Mouse (Mus musculus): ENCODE results near the gene Plbd1.
A peak's percentile ranks its signal among the peaks of the same experiment; 100 is the strongest.

Gene Plbd1

DNA sequence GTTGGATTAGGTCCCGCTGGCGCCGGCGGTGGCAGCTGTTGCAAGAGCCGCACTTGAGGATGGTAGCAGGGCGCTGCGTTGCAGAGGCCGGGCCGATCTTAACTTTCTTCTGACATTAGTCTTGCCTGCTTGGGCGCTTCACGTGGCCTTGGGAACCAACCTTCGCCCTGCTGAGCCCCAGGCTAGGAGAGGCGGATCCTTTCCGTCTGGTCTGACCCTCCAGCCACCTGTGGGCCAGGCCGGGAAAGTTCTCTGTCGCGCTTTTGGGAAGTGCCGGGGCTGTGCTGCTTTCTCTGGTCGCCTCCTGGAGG lies at the start of gene Plbd1:
Gene Plbd1 (minus strand): TSS at position 223 of the 311 bp plus-strand sequence.
- no peak for DNase-seq

DNA sequence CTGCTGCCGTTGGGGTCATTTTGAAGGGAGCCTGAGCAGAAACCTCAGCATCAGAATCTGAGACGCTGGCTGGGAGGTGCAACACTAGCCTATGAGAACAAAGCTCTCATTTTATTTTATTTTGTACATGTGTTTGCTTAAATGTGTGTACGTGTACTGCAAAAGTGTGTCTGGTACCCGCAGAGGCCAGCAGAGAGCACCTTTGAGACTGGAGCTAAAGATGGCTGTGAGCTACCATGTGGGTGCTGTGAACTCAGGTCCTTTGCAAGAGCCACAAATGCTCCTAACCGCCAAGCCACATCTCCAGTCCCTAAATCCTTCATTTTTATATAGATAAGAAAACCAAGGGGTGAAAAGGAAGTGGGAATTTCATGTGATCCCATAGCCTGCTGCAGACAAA lies 48.7 kb upstream of the Plbd1 start:
- DNase-seq = peak; percentile 13

DNA sequence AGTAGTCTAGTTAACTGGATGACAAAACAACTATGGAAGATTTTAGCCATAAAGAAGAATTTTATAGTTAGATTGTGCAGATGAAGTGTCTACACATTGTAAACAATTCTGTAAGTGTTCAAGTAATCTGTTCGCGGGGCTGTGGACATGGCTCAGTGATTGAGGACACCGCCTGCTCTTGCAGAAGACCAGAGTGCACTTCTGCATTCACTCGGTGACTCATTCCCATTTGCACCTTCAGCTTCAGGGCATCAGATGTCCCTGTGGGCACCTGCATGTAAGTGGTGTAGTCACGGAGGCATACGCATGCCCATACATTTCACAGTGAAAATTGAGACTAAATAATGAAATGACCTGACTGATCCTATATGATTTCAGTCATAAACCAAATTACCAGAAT lies 46.9 kb upstream of the Plbd1 start:
- DNase-seq = no peak

DNA sequence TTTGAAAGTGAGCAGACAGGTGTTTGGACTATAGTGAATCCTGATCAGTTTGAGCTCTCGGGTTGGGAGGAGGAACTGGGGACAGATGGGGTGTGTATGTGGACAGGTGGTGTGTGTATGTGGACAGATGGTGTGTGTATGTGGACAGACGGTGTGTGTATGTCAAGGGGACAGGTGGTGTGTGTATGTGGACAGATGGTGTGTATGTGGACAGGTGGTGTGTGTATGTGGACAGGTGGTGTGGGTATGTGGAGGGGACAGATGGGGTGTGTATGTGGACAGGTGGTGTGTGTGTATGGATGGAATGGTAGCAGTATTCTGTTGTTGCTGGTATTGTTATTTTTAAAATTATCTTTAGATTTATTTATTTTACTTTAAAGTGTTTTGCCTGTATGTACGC lies 40.1 kb upstream of the Plbd1 start:
- DNase-seq = no peak

DNA sequence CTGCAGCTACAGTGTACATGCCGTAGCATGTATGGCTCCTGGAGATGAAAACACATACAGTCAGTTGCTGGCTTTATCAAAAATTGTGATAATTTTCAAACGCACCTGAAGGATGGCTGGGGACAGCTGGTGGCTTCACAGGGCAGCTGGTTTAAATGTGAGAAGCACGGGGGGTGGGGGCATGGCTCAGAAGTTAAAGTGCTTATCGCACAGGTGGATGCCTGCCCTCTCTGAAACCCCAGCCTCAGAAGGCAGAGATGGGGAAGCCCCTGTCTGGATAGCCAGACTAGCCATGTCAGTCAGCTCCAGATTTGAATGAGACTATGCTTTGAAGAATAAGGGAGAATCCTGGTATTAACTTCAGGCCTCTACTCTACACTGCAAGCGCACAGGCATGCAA lies 39.5 kb upstream of the Plbd1 start:
- no peak for DNase-seq

DNA sequence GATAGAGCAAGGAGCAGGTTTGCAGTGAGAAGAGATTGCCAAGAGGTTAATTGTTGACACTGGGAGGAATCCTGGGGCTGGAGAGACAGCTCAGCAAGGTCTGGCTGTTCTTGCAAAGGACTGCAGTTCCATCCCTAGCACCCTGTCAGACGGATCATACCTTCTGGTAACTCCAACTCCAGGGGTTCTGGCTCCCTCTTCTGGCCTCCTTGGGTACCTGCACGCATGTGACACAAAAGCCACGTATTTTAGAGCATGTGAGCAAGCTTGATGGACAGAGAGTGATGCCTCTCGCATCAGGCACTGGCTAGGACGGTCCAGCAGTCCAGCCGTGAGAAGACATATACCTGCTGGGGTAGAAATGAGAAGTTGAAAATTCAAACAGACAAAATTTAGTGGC lies 29.6 kb upstream of the Plbd1 start:
- DNase-seq = peak; percentile 10

DNA sequence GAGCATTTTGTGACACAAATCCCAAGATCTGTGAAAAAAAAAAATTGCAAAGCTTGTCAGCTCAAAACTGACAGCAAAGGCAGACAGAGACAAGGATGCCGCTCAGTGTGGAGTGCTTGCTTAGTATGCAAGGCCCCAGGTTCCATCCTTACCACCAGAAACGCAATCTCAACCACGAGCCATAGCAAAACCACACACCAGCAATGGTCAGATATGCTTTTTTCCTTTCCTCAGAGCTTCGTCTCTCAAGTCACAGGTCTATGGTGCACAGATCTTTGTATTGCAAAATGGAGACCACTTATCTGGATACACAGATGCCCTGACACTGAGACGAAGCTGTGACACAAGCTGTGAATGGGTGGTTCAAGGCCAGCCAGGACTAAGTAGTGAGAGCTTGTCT lies 28.8 kb upstream of the Plbd1 start:
- DNase-seq = no peak

DNA sequence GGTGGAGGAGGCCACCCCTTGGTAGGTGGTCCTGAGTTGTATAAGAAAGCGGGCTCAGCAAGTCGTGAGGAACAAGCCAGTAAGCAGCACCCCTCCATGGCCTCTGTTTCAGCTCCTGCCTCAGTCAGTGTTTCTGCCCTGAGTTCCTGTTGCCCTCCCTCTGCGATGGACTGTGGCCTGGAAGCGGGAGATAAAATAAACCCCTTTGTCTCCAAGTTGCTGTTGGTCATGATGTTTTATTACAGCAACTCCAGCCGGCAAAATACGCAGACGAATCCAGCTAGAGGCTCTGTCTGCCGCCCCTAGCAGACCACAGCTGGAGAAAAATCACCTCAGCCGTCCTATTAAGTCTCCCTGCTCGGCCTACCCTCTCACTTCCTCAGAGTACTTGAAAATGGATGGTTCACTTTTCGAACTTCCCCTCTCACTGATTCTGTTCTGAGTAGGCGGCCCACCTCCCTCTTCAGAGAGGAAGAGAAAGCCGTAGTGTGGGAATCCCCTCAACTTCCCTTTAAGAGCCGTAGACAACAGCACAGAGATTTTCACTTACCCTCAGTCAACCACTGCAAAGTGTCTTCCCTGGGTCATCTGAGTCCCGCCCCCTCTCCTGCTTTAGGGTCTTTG lies 28.2 kb upstream of the Plbd1 start:
- peak; percentile 27 for DNase-seq

DNA sequence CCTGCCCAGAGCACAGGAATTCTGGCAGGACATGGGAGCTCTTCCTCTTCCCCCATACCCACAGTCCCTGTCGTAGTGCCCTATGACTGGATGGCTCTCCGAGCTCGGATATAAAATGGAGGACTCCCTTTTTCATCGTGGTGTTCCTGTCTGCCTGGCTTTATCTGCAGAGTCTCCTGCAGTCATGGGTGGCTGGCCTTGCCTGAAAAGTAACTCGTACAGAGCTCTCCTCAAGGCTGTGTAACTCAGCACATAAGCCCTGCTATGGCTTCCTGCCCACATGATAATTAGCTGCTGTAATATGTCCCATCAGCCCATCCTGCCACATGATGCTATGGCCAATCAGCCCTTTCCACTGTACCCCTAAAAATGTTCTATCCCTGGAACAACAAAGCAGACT lies 23.7 kb upstream of the Plbd1 start:
- no peak for DNase-seq

DNA sequence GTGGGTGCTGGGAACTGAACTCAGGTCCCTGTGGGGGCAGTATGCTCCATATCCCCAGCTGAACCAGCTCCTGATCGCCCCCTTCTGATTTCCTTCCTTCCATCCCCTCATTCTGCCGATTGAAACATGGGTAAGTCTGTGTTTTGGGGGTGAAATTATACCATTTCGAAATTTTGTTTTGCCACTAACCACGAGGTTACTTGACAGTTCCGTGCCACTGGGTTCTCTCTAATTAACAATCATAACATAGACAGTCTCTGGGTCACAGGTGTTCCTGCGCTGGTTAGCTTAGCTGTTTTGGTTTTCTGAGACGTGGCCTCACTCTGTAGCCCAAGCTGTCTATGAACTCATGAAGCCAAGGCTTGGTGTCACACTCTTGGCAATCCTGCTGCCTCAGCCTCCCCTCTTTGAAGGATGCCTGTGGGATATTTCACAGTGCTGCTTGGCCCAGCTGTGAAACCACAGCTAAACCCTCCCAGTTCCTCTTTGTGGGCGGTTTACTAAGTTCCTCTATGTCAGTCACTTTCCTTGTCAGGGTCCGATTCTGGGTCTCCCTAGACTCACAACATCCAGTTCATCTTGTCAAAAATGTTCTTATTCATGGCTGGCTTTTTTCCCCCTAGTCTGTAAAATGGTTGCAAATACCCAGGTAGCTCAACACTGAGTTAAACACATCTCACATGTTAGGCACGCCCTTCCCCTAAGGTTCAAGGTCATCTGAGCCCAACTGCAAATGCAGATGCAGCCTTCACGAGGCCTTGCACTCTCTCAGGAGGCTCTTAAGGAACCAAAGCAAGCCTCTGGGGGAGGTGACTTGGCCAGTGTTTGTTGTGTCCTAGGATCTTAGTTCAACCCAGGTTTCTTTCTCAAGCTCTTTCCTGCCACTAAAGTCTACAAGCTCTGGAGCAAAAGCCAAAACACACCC lies 21.9 kb upstream of the Plbd1 start:
- peak; percentile 16 for DNase-seq

DNA sequence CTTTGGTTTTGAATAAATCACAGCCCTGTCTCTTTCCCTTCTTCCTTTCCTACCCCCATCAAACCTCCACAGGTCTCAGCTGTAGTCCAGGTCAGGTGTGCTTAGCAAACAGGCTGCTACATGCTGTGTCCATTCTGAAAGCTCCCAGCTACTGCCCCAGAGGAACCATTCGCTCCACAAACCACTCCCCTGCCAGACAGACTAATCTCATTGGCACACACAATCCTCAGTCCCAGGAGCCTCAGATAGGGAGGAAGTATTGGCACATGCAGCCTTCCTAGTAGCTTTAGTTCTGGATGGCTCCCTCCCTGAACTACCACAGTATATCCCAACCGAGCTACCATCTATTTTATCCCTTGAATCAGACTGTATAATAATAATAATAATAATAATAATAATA lies 17.7 kb upstream of the Plbd1 start:
- DNase-seq = no peak

DNA sequence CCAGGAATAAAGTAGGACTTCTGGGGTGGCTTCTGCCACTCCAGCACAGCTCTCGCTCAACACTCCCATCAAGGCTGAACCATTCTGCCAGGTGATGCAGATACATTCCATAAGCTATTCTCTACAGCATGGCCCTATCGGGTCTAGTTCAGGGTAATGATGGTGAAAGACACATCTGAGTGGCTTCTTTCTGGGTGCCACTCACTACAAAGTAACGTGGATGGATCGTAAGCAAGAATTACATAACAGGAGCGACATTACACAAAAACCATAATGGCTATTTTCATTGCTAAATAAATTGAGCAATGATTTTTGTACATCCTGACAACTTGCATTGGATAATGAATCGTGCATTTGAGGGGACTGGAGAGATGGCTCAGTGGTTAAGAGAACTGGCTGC lies 13.2 kb upstream of the Plbd1 start:
- DNase-seq = no peak

DNA sequence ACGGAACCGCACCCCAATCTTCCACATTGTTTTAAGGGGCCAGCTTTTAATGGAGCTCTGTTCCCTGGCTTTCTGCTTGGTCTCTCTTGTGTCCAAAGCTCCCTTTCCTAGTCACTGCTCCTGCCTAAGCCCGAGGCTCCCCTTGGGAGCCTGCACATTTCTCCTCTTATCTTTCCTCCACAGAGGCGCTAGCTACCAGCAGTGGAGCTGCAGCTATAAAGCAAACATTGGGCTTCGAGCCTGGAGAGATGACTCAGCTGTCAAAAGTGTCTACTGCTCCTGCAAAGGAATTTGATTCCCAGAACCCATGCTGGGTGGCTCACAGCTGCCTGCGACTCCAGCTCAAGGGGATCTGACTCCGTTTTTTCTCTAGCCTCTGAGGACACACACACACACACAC lies 10.7 kb upstream of the Plbd1 start:
- no peak for DNase-seq

DNA sequence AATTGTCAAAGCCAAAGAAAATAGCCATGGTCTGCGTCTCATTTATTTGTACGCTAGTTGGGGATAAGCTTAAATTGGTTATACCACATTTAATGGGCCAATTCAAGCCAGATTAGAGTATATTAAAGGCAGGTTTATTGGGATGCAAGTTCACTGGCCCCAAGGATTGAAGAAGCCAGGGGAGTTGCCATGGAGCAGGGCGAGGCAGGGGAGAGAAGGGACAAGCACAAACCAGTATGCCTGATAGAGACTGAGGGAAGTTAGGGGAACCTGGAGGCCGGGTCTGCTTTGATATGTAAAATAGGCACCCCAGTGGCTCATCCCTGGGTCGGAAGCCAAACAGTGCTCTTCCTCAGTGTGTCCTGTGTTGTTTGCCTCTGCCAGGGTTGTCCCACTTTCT lies 7.5 kb upstream of the Plbd1 start:
- no peak for DNase-seq

DNA sequence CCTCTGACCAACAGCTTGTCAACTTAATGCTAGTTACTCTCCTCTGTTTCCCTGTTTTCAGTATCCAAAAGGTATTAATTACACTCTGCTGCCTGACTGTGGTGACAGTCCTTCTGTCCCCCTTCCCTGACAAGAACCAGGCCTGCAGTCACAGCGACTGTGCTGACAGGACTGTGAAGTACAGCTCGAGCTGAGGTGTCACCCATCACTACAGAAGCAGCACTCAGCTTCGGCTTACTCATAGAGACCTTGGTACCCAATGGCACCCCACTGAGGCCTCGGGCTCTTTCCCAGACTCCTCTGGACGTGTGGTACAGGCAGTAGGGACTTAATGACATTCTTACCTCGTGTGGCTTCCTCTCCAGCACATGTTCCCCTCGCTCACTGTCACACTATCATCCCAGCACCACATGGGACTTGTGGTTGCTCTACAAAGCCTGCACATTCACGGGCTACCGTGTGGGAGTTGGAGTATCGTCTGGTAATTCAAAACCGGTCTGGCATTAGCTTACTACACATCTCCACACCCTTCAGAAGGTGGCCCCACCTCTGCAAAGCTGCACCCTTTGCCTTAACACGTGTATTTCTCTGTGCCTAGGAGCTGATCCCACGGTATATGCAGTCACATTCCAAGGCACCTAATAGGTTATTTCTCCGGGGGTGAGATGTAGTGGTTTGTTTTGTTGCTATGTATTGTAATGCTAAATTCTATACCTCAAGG lies 6.7 kb upstream of the Plbd1 start:
- no peak for DNase-seq

DNA sequence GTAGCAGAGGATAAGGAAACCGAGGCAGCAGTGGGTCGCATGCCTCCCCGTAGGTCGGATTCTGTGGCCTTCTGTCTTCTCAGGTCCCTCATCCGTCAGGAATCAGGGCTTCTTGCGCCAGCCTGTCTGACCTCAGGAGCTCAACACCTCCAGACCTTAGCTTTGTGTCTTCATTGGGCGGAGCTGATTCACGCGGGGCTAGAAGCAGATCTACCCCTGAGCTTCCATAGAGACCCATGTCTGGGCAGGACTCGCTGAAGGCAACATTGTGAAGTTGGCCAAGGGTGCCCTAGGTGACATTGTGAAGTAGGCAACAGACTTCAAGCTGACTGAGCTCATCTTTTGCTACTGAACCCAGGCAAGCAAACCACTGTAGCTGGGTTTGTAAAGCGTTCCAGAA lies 335 bp upstream of the Plbd1 start:
- no peak for DNase-seq

DNA sequence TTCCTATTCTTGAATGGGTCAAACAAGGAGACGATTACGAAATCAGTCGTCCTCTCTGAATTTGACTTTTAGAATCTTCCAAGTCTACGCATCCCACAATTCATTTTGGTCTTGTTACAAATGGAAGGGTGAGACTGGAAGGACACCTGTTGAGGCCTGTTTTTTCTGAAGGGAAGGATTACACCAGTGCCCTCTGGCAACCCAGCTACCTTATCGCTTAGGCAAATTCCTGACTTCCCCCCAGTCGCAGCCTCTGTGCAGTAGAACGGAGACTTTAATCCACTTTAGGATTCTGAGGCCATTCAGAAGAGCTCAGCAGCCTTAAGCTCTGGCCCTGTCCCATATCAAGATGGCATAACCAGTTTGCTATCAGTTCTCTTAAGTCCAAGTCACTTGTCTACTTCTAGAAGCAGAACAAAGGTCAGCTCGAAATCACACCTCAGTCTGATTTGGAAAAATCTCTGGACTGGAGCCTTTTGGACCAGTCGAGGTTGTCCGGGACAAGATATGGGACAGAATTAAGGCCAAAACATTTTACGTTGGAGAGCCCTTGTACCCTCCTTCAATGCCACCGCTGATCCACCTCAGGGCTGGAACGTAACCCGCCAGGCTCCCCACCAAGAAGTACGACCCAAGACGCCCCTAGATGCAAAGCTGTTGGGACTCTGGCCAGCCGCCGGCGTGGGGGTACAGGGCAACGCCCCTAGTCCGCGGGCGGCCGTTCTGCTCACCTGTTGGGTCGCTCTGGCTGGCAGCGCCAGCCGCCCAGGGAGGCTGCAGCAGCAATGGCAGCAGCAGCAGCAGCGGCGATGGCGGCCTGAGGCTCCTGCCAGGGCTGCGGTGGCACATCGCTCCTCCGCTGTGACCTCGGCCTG lies 660 bp downstream of the Plbd1 start:
- DNase-seq = peak; percentile 14

DNA sequence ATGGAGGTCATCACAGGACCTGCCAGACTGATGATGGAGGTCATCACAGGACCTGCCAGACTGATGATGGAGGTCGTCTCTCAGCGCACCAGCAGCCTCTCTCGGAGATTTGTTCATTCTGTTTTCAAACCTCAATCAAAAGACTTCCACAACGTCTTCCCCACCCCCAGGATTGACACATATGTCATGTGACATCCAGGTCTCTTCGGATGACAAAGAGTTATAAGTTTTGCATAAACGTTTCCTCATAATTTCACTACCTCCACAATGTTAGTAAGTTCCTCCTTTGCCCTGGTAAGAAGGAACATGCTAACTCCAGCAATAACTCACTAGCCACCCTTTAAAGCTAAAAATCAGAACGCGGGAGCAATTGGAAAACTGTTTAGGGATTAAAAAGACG lies 2.5 kb downstream of the Plbd1 start:
- no peak for DNase-seq

DNA sequence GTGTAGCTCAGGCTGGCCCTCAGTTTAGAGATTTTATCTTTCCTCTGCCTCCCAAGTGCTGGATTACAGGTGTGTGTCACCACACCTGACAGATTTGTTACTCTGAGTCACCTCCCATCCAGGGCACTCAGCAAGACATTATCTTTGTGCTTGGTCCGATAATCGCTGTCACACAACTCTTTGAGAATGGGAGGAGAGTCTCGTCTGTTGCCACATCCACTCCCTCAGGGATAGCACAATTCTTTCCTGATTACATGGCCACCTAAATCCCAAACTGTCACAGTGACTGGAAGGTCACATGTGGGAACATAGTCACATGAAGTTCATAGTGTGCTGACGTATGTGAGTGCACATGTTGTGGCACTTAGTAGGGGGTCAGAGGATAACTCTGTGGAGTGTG lies 3.4 kb downstream of the Plbd1 start:
- no peak for DNase-seq

DNA sequence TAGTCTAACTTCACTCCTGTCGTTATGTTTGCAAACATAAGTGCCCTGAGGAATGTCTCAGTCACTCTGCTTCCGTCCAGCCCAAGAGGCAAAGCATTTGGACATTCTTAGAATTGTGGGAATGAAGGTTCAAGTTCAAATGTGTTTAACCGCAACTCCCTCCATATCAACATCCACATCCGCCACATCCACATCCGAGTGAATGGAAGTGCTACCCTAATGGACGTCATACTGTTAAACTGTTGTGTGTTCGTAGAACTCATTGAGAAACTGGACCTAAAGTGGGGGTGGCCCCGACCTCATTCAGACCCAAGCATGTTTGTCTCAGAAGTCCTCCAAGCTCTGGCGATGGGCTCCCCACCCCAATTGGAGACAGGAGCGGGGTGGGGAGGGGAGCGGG lies 5.9 kb downstream of the Plbd1 start:
- no peak for DNase-seq

DNA sequence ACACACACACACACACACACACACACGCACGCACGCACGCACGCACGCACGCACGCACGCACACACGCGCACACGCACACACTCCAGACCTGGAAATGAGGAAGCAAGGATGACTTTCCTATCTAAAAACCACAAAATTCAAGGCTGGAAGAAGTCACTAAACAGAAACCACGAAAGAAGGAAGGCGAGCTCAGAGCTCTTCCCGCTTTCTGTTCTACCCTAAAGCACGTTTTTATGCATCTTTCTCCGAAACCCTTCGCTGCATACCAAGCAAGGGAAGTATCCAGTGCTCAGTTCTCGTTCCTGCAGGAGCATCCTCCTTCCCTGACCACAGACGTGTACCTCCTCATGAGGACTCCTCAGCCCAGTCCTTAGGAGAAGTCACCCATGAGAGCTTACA lies 7.3 kb downstream of the Plbd1 start:
- DNase-seq = no peak

DNA sequence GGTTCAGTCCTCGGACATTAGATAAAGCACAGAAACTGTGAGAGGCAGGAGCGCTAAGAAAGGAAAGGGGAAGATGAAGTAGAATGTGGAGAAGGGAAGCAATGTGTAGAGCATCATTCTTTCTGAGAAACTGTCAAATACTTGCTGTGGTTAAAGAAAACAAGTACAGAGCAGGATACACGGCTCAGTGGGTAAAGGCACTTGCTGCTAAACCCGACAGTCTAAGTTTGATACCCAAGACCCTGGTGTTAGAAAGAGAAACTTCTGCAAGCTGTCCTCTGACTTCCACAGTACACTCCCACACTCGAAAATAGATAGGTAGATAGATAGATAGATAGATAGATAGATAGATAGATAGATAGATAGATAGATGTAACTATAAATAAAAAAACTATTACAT lies 8.4 kb downstream of the Plbd1 start:
- DNase-seq = no peak

DNA sequence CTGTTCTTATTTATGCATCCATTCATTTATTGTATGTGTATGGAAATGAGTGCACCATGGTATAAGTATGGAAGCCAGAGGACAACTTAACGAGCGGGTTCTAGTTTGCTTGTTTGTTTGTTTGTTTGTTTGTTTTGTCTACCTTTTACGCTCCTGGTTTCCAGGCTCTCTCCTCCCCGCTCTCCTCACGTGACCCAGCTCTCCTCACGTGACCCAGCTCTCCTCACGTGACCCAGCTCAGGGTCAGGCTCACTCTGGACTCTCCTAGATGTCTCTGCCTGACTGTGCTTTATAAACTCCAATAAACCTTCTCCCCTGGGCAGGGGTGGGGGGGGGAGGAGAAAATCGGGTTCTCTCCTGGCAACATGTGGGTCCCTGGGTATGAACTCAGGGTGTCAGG lies 11.1 kb downstream of the Plbd1 start:
- DNase-seq = no peak

Data from thymus, postnatal 14 days (tissue).